Mouse (Mus musculus): ENCODE measurements around the gene Ltn1. TPM values are rescaled to one million over a fixed set of nuclear protein-coding genes. Genes with fewer than 3 reads are reported as not detected.

The Ltn1 gene
- polyA plus RNA-seq (2015; fragmentation: Illumina TruSeq; extraction: RNeasy Lipid Tissue Mini Kit (QIAGEN cat#74804); ENCODE audit: low read depth, low replicate concordance), result 22.9 TPM

DNA sequence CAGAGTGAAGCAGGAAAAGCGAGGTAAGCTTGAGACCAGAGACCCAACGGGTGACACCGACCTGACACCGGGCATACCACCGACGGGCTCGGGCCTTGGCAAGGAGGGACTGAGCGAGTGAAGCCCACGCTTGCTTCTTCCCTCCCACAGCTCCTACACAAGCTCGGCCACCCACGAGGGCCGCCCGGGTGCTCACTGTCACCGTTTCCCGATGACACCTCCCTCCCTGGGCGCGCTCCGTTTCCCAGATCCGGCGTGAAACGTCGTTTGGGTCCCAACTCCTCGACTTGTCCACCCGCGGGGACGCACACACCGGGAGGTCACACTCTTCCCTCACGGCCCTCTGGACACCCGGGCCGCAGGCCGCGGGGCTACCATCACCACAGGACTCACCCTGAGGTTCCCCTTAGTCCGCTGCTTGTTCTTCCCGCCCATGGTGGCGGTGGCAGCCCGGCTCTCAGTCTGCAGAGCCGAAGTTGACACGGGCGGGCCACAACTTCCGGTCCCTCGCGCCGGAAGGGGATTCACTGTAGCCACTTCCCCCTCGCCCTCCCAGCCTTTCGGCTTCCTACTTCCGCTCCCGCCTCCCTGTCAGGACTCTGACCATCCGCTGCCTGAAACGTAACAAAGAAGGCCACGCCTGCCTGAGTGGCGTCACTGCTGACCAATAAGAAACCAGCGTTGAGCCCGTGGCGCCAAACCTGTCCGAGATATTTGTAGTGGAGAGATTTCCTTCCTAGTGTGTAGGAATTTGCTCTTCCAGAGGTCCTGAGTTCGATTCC, at the start of gene Ltn1:
TSS of gene Ltn1 (minus strand) at position 580 of the 782 bp plus-strand sequence.

GRCm38 (mm10) chr16:87454419-87455179, 22.2 kb upstream of the Ltn1 start, which contains the start of gene Usp16:
Gene Usp16, plus strand, starts transcription at chr16:87454703.

DNA sequence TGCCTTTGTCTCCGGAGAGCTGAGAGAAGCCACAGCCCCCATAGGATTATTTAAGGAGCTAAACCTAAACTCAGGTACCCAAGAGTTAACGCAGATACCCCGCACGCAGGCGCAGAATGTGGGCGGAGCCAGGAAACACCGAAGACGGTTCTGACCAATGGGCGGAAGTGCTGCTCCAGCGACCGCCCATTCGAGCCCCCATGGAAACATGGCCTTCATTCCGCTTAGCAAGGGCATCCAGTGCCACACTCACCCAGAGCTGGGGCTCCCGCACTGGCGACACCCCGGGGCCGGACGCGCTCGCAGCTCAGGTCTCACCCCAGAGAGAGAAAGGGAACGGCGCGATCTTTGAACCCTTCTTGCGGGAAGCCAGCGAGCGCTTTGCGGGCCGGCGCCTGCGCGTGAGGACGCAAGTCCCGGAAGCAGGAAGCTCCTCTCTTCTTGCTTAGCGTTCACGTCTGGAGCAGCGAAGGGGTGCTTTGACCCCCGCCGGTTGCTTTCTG, 7.8 kb upstream of the Ltn1 start, which contains the start of gene Rwdd2b:
TSS of gene Rwdd2b (minus strand) at position 390 of the 503 bp plus-strand sequence.

GRCm38 (mm10) chr16:87354075-87354583, 78.3 kb downstream of the Ltn1 start, which contains the start of gene N6amt1:
Gene N6amt1, plus strand, starts transcription at chr16:87354185.

Other genes starting within 250 kb of the Ltn1 start
- gene N6amt1, start 78.4 kb downstream of the Ltn1 start, polyA plus RNA-seq (2015; fragmentation: Illumina TruSeq; extraction: RNeasy Lipid Tissue Mini Kit (QIAGEN cat#74804); ENCODE audit: low read depth, low replicate concordance), result 28.7 TPM
- gene Rwdd2b, start 8.0 kb upstream of the Ltn1 start, polyA plus RNA-seq (2015; fragmentation: Illumina TruSeq; extraction: RNeasy Lipid Tissue Mini Kit (QIAGEN cat#74804); ENCODE audit: low read depth, low replicate concordance), result 12.2 TPM
- 56.4 TPM for gene Usp16, start 22.1 kb upstream of the Ltn1 start, polyA plus RNA-seq (2015; fragmentation: Illumina TruSeq; extraction: RNeasy Lipid Tissue Mini Kit (QIAGEN cat#74804); ENCODE audit: low read depth, low replicate concordance)
- gene Cct8, start 63.3 kb upstream of the Ltn1 start, polyA plus RNA-seq (2015; fragmentation: Illumina TruSeq; extraction: RNeasy Lipid Tissue Mini Kit (QIAGEN cat#74804); ENCODE audit: low read depth, low replicate concordance), result 196 TPM
- 1.5 TPM for gene Map3k7cl, start 120.7 kb upstream of the Ltn1 start, polyA plus RNA-seq (2015; fragmentation: Illumina TruSeq; extraction: RNeasy Lipid Tissue Mini Kit (QIAGEN cat#74804); ENCODE audit: low read depth, low replicate concordance)